Mouse (Mus musculus) urinary bladder, adult 2 months (tissue): Measurements from ENCODE around the gene Cul3. TPM values are rescaled to one million over a fixed set of nuclear protein-coding genes. Genes with fewer than 3 reads are reported as not detected.
"Not testable (repeated sequence)": the region's sequence is repeated elsewhere in the genome, so short reads cannot be mapped to it uniquely, and the experiment has no call there.

Source experiments
- DNase-seq: peaks from one replicate; pipeline ENCODE4 v3.0.0; 2022; ENCODE audit warnings: low spot score
- polyA plus RNA-seq: library from polyadenylated mRNA; depleted of rRNA; stranded (reverse); fragments of >200 nt; gene quantifications from 2 replicates; pipeline ENCODE4 v1.2.3, GENCODE M21; 2012; rRNA removed

Cul3 gene
- polyA plus RNA-seq: 61.6 and 75.0 TPM in 2 replicates

GRCm38 (mm10) chr1:80340436-80341376 lies at the start of gene Cul3:
Cul3 (minus strand) TSS chr1:80340480.
- peak; percentile 90 for DNase-seq

DNA sequence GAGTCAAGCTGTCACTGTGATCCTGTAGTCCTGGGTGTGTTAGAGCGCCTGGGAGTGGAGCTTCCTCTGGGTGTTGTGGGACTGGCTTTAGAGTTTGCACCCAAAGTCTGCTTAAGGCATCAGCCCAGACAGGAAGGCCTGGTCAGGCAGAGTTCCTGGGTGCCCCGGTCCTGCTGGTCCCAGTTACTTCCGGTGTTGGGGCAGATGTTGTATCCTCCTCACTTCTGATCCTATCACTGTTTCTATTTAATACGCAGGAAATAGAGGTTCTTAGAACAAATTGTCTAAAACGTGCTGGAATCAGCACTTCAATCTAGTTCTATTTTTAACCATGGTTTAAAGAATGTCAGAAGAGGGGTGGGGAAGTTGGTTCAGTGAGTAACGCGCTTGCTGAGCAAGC lies 49.2 kb upstream of the Cul3 start:
- no peak for DNase-seq

GRCm38 (mm10) chr1:80383613-80384589 lies 43.6 kb upstream of the Cul3 start:
- no peak for DNase-seq

GRCm38 (mm10) chr1:80382928-80383327 lies 42.6 kb upstream of the Cul3 start:
- no peak for DNase-seq

- DNase-seq: no peak
Observed at GRCm38 (mm10) chr1:80381302-80381701, 41.0 kb upstream of the Cul3 start.

DNA sequence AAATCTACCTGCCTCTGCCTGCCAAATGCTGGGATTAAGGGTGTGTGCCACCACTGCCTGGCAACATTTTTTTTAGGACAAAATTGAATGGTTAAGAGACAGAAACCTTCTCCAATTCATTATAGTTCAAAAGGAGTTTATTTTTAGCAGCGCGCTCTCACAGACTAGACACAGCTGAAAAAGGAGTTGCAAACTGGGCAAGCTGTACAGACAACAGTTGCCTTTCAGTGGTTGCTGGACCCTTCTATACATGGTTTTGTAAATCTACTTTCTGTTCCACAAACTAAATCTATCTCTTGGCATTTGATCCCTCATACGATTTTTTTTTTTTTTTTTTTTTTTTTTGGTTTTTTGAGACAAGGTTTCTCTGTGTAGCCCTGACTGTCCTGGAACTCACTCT lies 31.7 kb upstream of the Cul3 start:
- no peak for DNase-seq

- DNase-seq: no peak
Observed at GRCm38 (mm10) chr1:80371189-80371889, 31.1 kb upstream of the Cul3 start.

DNA sequence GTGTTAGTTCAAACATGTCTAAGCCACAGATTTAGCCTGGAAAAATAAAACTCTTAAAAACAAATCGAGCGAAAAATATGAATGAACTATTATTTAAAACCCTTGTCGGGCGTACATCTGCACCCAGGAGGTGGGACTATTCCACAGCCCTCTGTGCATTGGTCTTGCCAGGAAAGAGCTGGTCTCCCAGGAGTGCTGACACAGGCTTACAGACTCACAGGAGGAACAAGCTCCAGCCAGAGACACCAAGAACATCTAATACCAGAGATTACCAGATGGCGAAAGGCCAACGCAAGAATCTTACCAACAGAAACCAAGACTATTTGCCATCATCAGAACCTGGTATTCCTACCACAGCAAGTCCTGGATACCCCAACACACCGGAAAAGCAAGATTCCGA lies 23.2 kb upstream of the Cul3 start:
- no peak for DNase-seq

GRCm38 (mm10) chr1:80362946-80363345 lies 22.7 kb upstream of the Cul3 start:
- no peak for DNase-seq

- no peak for DNase-seq
Observed at GRCm38 (mm10) chr1:80362400-80362799, 22.1 kb upstream of the Cul3 start.

DNA sequence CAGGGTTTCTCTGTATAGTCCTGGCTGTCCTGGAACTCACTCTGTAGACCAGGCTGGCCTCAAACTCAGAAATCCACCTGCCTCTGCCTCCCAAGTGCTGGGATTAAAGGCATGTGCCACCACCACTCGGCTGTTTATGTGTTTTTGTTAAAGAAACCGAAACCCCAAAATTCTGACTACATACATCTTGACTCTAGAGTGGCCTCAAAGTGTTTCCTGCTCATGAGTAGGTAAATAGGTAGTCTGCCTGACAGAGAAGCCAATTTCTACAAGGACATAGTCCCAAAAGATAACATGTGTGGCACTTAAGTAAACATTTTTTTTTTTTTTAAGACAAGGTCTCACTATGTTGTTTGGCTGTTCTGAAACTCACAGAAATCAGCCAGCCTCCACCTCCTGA lies 21.5 kb upstream of the Cul3 start:
- not testable (repeated sequence) for DNase-seq

DNA sequence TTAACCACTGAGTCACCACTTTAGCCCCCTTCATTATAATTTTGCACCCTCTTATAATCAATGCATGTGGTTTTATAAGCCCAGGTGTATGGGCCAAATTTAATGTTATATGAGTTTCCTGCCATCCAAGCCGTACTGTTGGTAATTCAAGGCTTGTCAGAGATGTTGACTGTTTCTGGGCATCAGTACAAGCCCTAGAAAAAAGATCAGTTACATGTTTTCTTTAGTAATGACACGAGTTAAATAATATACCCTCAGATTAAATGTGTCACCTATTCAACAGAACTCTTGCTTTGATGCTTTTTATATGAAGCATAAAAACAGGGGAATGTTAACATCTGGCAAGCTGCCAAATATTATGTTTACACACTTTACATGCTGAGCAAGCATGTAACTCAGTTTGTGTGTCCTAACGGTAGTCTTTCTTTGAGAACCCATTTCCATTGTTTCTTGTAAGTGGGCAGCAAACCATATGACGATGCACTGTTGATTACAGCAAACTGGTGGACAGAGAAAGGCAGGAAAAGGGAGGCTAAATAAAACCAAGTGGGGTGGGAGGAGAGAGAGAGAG lies 19.8 kb upstream of the Cul3 start:
- DNase-seq: no peak

DNA sequence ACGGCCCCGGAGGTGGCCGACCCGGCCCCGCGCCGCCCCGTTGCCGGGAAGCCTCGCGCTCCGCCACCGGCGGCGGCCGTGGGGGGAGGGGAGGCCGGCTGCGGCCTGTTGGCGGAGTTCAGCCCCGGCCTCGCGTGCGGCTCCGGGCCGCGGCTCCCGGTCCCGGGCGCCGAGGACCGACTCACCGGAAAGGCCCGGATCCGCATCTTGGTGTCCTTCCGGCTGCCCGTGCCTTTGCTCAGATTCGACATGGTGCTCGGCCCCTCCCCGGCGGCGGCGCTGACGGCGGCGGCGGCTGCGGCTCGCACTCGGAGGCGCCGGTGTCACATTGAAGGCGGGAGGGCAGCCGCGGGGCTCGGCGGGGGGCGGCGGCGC lies 232 bp downstream of the Cul3 start:
- no peak for DNase-seq

- no peak for DNase-seq
Observed at GRCm38 (mm10) chr1:80339425-80340021, 757 bp downstream of the Cul3 start.

- no peak for DNase-seq
Observed at GRCm38 (mm10) chr1:80338398-80338797, 1.9 kb downstream of the Cul3 start.

DNA sequence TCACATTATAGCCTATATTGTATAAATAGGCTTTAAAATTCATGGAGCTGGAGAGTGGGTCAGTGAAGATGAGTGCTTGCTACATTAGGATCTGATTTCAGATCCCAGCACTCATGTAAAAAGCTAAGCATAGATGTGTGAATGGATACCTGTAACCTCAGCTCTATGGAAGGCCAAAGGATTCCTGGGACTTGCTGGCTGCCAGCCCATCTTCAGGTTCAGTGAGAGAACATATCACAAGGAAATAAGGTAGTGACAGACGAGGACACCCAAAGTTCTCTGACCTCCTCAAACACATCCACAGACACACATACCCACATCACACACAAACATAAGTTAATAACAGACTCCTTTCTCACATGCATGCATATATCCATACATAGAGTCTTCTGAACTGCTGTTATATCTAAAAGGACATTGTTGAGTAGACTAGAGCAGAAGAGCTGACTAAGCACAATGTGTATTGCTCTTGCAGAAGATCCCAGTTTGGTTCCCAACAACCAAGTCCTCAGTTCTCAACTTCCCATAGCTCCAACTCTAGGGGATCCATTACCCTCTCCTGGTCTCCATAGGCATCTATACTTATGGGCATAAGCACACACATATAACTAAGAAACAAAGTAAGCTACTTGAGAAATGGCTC lies 4.4 kb downstream of the Cul3 start:
- DNase-seq: no peak

GRCm38 (mm10) chr1:80335118-80335517 lies 5.2 kb downstream of the Cul3 start:
- no peak for DNase-seq

DNA sequence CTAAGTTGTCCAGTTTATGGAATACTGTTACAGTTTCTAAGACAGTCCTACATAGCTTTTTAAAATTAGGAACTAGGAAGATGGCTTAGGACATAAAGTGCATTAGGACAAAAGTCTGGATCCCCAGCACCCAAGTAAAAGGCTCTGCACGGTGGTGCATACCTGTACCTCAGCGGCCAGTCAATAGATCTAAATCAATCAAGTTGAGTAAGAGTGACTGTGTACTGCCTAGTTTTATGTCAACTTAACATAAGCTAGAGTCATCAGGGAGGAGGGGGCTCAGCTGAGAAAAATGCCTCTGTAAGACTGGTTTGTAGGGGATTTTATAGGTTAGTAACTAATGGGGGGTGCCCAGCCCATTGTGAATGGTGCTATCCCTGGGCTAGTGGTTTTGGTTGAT lies 9.3 kb downstream of the Cul3 start:
- no peak for DNase-seq

DNA sequence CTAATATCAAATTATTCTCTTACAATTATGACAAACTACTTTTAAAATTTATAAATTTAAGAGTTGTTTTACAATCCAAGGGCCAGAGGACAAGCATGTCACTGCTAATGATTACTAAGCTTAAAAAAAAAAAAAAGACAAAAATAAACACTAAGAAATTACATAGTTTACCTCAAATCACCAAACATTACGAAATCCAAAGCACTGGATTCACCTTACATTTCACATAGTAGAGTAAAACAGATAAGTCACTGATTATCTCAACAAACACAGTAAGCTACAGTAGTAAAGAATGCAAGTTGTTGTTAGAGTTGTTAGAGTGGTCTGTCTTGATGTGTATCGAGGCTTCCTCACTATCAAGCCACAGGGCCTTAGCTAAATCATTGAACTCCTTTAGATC lies 14.5 kb downstream of the Cul3 start:
- DNase-seq: no peak

- DNase-seq: no peak
Observed at GRCm38 (mm10) chr1:80324370-80324769, 15.9 kb downstream of the Cul3 start.
